Mouse (Mus musculus) lung, embryonic 16.5 days (tissue): ENCODE results near the gene Ppm1e. TPM values are rescaled to one million over a fixed set of nuclear protein-coding genes. Genes with fewer than 3 reads are reported as not detected.

Source experiments
- ATAC-seq: fragments of 200-750 bp; cut with Nextera tagmentation; 2 replicates; pipeline ENCODE4 v1.8.0; 2017; ENCODE audit warnings: low read depth, mild to moderate bottlenecking, moderate library complexity
- H3K27ac ChIP-seq: fragments of 300-500 bp; sonication (generic); 2 replicates; pipeline ENCODE4 v1.5.1; 2014; ENCODE audit warnings: mild to moderate bottlenecking, control low read depth, low read length
- H3K27me3 ChIP-seq: fragments of 300-500 bp; sonication (generic); 2 replicates; pipeline ENCODE4 v1.6.1; 2014; ENCODE audit warnings: low read depth, low read length, mixed read lengths; ENCODE audit not compliant: control insufficient read depth, insufficient read depth
- H3K36me3 ChIP-seq: fragments of 300-500 bp; sonication (generic); 2 replicates; pipeline ENCODE4 v1.6.1; 2014; ENCODE audit warnings: low read length; ENCODE audit not compliant: control insufficient read depth, insufficient read depth
- H3K4me1 ChIP-seq: fragments of 300-500 bp; sonication (generic); replicated peaks from 2 replicates; pipeline ENCODE4 v1.6.1; 2014; ENCODE audit warnings: low read length, mixed read lengths; ENCODE audit not compliant: control insufficient read depth, insufficient read depth
- H3K4me2 ChIP-seq: fragments of 300-500 bp; sonication (generic); 2 replicates; pipeline ENCODE4 v1.6.1; 2014; ENCODE audit warnings: low read depth, low read length, control low read depth
- H3K4me3 ChIP-seq: fragments of 300-500 bp; sonication (generic); 2 replicates; pipeline ENCODE4 v1.5.1; 2014; ENCODE audit warnings: mild to moderate bottlenecking, low read length, control low read depth
- H3K9ac ChIP-seq: fragments of 300-500 bp; sonication (generic); 2 replicates; pipeline ENCODE4 v1.6.1; 2014; ENCODE audit warnings: low read length, control low read depth
- H3K9me3 ChIP-seq: fragments of 300-500 bp; sonication (generic); 2 replicates; pipeline ENCODE4 v1.6.1; 2016; ENCODE audit warnings: low read length; ENCODE audit not compliant: control insufficient read depth
- WGBS: fragments of 180-500 bp; shearing (Covaris S2); extraction: QIAGEN DNeasy Blood & Tissue Kit; methylation state at CpG from one replicate; pipeline ENCODE4 v1.1.7; 2014; 5-methylcytosine and 5-hydroxymethylcytosine counted together
- polyA plus RNA-seq: library from polyadenylated mRNA; unstranded; fragments of >200 nt; fragmentation: Nextera tagmentation; extraction: Ambion mirVana; gene quantifications from 2 replicates; pipeline ENCODE4 v1.2.1, GENCODE M21; 2015

The Ppm1e gene
- polyA plus RNA-seq, 1 experiment from 2014 or later, result 2.0 TPM

GRCm38 (mm10) chr11:87281907-87282475, 76.8 kb downstream of the Ppm1e start:
- H3K27me3 ChIP-seq, result no peaks in the 10 kb centered on the region
- 64% methylated on average over 7 of the region's 7 CpGs for WGBS
- H3K36me3 ChIP-seq, result no peaks in the 10 kb centered on the region
- no peak overlapping the region for H3K27ac ChIP-seq
- no peak overlapping the region for H3K9ac ChIP-seq
- ATAC-seq, result no peak
- H3K4me3 ChIP-seq, result no peak overlapping the region
- 0 out of 2 replicates have a peak, but pooled peaks cover under 1% of the 10 kb centered on the region for H3K4me1 ChIP-seq
- no peaks in the 10 kb centered on the region for H3K9me3 ChIP-seq
- no peak overlapping the region for H3K4me2 ChIP-seq

- Histone ChIP-seq H3K36me3 (no peaks in the 10 kb centered on the region), H3K9ac (no peak overlapping the region), H3K4me1 (peaks cover 6% of the 10 kb centered on the region; the same call in 1 of the 2 replicates), H3K27ac (no peak overlapping the region), H3K27me3 (no peaks in the 10 kb centered on the region), H3K9me3 (no peaks in the 10 kb centered on the region), H3K4me3 (no peak overlapping the region), H3K4me2 (no peak overlapping the region)
- WGBS, result 47% methylated on average over 5 of the region's 5 CpGs
- ATAC-seq, result no peak
These were observed 79.4 kb downstream of the Ppm1e start for GRCm38 (mm10) chr11:87279461-87279860.

DNA sequence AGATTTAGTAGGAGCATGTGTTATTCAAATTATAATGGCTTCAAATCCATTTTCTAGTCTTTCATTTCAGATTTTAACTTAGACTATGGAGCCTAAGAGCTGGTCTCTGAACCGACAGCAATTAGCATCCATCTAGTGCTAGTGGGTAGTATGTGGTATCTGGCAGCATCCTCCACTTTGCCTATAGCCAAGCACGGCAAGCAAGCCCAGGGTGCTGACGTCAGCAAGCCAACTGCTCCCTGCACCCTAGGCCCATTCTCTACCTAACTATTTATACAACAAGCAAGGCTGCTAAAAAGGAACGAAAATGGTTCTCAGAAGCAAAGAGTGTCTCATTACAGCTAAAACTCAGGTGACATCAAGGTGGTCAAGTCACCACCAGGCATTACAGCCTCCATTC, 80.0 kb downstream of the Ppm1e start:
- Histone ChIP-seq H3K36me3 (no peaks in the 10 kb centered on the region), H3K4me2 (no peak overlapping the region), H3K27me3 (no peaks in the 10 kb centered on the region), H3K9ac (no peak overlapping the region), H3K9me3 (no peaks in the 10 kb centered on the region), H3K4me1 (peaks cover 6% of the 10 kb centered on the region; the same call in 1 of the 2 replicates), H3K27ac (no peak overlapping the region), H3K4me3 (no peak overlapping the region)
- ATAC-seq, result no peak
- 64% methylated on average over 4 of the region's 4 CpGs for WGBS

- no peak overlapping the region for H3K4me3 ChIP-seq
- no peak overlapping the region for H3K27ac ChIP-seq
- peaks cover 6% of the 10 kb centered on the region; the same call in 1 of the 2 replicates for H3K4me1 ChIP-seq
- ATAC-seq, result no peak
- no peaks in the 10 kb centered on the region for H3K9me3 ChIP-seq
- no peaks in the 10 kb centered on the region for H3K27me3 ChIP-seq
- H3K9ac ChIP-seq, result no peak overlapping the region
- WGBS, result 12% methylated on average over 5 of the region's 5 CpGs
- H3K4me2 ChIP-seq, result no peak overlapping the region
- no peaks in the 10 kb centered on the region for H3K36me3 ChIP-seq
These were observed 82.4 kb downstream of the Ppm1e start for GRCm38 (mm10) chr11:87276240-87276985.

- WGBS, result 80% methylated on average over 7 of the region's 7 CpGs
- Histone ChIP-seq H3K9me3 (no peaks in the 10 kb centered on the region), H3K4me3 (no peak overlapping the region), H3K4me1 (peaks cover 6% of the 10 kb centered on the region; the same call in 1 of the 2 replicates), H3K27ac (no peak overlapping the region), H3K9ac (no peak overlapping the region), H3K4me2 (no peak overlapping the region), H3K27me3 (no peaks in the 10 kb centered on the region), H3K36me3 (no peaks in the 10 kb centered on the region)
- no peak for ATAC-seq
These were observed 83.3 kb downstream of the Ppm1e start for GRCm38 (mm10) chr11:87275420-87276048.

DNA sequence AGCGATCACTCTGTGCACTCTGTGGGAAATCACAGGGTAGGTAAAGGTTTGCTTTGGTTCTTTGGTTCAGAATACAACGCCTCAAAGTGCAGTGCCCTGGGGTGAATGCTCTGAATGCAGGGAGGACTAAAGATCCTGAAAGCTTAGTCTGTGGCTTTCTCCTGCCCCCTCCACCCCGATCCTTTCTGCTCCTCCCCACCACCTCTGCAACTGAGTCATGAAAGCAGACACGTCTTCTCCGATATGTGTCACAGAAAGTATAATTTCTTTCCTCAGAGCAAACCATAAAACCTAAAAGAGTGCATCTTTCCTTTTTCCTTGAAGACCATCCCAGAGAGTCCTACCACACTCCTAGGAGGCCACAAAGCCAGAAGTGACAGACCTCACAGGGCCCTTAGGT, 86.1 kb downstream of the Ppm1e start:
- no peak for ATAC-seq
- H3K4me2 ChIP-seq, result no peak overlapping the region
- peaks cover 6% of the 10 kb centered on the region; the same call in 1 of the 2 replicates for H3K4me1 ChIP-seq
- no peaks in the 10 kb centered on the region for H3K27me3 ChIP-seq
- H3K27ac ChIP-seq, result no peak overlapping the region
- H3K36me3 ChIP-seq, result no peaks in the 10 kb centered on the region
- no peak overlapping the region for H3K4me3 ChIP-seq
- H3K9ac ChIP-seq, result no peak overlapping the region
- H3K9me3 ChIP-seq, result no peaks in the 10 kb centered on the region
- 87% methylated on average over 5 of the region's 5 CpGs for WGBS

DNA sequence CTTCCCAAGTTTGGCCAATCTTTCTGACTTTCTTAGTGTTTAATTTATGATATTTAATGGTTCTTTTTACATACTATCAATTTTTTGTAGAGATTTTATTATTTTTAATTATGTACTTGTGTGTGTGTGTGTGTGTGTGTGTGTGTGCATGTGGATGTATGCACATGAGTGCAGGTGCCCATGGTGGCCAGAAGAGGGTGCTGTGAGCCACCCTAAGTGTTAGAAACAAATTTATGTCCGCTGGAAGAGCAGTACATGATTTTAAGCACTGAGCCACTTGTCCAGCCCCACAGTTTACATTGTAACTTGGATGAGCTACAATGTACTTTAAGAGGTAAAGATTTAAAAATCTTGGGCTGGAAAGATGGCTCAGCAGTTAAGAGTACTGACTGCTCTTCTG, 87.3 kb downstream of the Ppm1e start:
- H3K36me3 ChIP-seq, result no peaks in the 10 kb centered on the region
- no peak overlapping the region for H3K4me2 ChIP-seq
- H3K9me3 ChIP-seq, result no peaks in the 10 kb centered on the region
- peaks cover under 1% of the 10 kb centered on the region; the same call in 1 of the 2 replicates for H3K4me1 ChIP-seq
- H3K27me3 ChIP-seq, result no peaks in the 10 kb centered on the region
- H3K27ac ChIP-seq, result no peak overlapping the region
- 90% methylated on average over 1 of the region's 1 CpGs for WGBS
- H3K9ac ChIP-seq, result no peak overlapping the region
- ATAC-seq, result no peak
- no peak overlapping the region for H3K4me3 ChIP-seq

DNA sequence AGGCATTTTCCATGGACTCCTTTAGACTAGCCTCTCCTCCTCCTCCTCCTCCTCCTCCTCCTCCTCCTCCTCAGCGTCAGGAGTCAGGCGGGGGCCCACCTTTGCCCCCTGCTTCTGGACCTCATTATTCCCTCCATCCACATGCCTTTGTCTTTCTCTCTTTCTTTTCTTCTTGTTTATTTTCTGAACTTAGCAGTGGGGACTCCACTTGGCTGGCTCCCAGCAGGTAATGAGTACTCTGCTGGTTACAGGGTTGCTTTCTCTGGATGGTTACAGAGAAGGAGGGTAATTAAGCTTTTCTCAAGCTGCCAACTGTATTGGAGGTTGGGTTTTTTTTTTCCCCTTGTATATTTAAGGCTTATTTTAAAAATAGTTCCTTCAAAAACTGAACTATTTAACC, 87.9 kb downstream of the Ppm1e start:
- H3K9me3 ChIP-seq, result no peaks in the 10 kb centered on the region
- H3K4me2 ChIP-seq, result no peak overlapping the region
- H3K36me3 ChIP-seq, result no peaks in the 10 kb centered on the region
- no peaks in the 10 kb centered on the region for H3K27me3 ChIP-seq
- no peaks in the 10 kb centered on the region for H3K4me1 ChIP-seq
- H3K27ac ChIP-seq, result no peak overlapping the region
- ATAC-seq, result no peak
- 17% methylated on average over 2 of the region's 2 CpGs for WGBS
- H3K4me3 ChIP-seq, result no peak overlapping the region
- H3K9ac ChIP-seq, result no peak overlapping the region

DNA sequence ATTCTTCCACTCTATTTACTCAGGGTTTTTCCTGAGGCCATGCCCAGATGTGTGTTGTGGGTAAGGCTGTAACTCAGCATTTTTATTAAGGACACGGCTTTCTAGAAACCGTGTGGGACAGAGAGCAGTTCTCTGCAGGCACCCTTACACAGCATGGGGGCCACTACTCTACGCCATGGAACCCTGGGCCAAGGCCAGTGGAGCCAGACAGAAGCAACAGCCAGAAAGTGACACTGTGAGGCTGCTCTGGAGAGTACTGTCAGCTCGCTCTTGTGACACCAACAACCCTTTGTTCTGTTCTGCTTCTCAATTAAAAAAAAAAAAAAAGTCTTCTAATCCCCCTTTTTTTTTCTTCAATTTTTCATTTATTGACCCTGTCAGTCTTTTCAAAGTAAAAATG, 88.4 kb downstream of the Ppm1e start:
- Histone ChIP-seq H3K9me3 (no peaks in the 10 kb centered on the region), H3K4me2 (no peak overlapping the region), H3K4me3 (no peak overlapping the region), H3K27me3 (no peaks in the 10 kb centered on the region), H3K9ac (no peak overlapping the region), H3K36me3 (no peaks in the 10 kb centered on the region), H3K27ac (no peak overlapping the region), H3K4me1 (no peaks in the 10 kb centered on the region)
- ATAC-seq, result no peak
- WGBS, result 64% methylated on average over 4 of the region's 4 CpGs
